Mouse (Mus musculus) bone marrow, adult 2 months (tissue): ENCODE measurements around the gene Svbp.

ENCODE experiments used
- CTCF ChIP-seq: fragments of 200-500 bp; IDR thresholded peaks from 2 replicates; pipeline ENCODE4 v1.5.1; 2011; ENCODE audit warnings: low read length, control low read depth; ENCODE audit not compliant: control insufficient read depth, insufficient read depth
- POLR2A ChIP-seq: fragments of 200-500 bp; IDR thresholded peaks from 2 replicates; pipeline ENCODE4 v1.6.1; 2011; ENCODE audit warnings: low read depth, mild to moderate bottlenecking, control low read depth, low read length, borderline replicate concordance; ENCODE audit not compliant: control insufficient read depth

DNA sequence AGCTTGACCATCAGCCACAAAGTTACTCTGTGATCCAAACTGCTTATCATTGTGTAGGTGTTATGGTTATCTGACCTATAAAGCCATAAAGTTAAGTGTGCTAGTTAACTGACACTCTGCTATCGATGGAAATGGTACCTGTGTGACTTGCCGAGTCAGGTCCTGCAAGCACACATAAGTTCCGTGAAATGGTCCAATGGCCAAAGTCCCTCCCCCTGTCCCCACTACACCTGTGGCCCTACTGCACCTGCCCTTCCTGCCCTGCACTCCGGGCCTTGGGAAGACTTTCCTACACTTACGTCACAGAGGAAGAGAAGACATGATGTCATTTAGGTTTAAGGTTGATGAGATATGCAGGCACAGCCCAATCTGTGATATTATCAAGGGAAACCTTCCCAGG lies 47.8 kb upstream of the Svbp start:
- TF ChIP-seq POLR2A, result no peak
- TF ChIP-seq CTCF, result no peak
